Mouse (Mus musculus) monocyte, adult 2 months (primary cell): ENCODE measurements around the gene Esrra.

Source experiments
- DNase-seq, 2 experiments: peaks; one replicate each; pipeline ENCODE4 v3.0.0; 2022; ENCODE audit warnings: low spot score in 2 of 2, low read depth in 1 of 2

The Esrra gene

GRCm38 (mm10) chr19:6921647-6922567 is at the start of gene Esrra:
Esrra (minus strand) TSS chr19:6921813.
- peak; percentile 100 for DNase-seq

GRCm38 (mm10) chr19:6970460-6971085 is 49.0 kb upstream of the Esrra start:
- DNase-seq: no peak

DNA sequence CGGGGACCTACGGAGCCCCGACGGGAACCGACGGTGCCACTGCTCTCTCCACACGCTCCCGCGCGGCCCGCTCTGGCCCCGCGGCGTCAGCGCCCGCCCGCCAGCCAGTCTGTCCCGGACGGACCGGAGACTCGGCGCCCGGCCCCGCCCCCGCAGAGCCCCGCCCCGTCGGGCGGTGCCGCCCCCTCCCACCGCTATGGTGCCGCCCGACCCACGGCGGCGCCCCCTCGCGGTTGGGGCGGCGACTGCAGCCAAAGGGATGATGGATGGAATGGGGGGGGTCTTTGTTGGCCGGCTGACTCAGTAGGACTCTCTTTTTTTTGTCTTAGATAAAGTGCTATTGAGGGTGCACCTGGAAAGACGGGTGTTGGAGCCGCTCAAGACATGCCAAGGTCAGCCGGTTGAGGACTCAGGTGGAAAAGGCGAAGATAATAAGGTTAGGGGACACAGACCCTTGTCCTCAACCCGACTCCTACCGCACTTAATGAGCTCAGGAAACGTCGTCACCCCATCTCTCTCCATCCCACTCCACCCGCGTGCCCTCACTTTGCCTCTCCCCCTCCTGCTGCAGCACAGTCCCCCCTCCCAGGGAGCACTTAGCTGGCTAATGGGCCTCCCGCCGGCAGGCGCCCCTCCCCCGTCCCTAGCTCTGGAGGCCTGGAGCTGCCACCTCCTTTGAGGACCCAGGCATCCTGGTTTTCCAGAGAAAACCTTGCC is 48.2 kb upstream of the Esrra start:
- DNase-seq: peak in 1 of 2 experiments; percentile 57

DNA sequence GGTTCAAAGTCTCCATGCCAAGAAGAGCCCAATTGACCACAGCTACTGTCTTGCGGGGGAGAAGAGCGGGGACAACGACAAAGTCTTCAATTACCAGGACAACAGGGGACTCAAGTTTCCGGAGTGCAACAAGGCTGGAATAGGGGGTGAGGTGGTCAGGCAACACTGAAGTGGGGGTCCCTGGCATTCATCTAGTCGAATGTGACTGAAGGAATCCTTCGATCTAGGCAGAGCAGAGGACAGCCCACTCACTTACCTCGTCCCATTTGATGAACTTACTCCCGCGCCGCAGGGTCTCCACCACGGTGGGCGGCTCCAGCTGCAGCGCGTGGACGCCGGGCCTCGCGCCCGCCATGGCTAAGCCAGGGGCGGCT is 47.7 kb upstream of the Esrra start:
- no peak for DNase-seq

DNA sequence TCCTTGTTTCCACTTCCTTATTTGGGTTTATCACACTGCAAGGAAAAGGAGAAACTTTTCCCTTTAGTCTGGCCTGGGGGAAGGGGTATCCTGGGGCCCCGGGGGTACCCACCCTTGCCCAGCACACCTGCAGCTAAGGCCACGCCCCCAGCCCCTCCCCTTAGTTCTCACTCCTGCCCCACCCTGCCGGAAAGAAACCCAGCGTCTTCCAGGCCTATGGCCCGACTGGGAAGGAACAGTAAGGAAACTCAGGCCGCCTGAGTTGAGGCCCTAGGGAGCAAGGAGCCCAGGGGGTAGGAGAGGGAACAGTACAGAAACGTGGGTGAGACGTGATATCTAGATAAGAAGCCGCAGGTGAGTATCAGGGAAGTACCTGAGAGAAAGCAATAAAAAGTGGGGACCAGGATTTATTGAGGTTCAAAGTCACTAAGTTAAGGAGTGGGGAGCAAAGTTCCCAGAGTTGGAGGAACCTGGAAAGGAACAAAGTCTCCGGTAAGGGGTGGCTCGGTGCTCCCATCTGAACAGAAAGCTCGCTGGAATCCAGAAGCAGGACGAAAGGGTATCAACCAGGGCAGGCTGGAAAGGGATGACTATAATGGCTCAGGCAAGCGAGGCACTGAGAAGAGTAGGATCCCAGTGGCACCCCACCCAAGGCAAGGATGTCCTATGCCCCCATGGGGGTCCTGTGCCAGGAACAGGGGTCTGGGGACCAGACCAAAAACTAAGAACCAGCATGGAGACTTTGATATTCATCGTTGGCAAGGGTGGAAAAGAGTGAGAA is 47.1 kb upstream of the Esrra start:
- DNase-seq: no peak

DNA sequence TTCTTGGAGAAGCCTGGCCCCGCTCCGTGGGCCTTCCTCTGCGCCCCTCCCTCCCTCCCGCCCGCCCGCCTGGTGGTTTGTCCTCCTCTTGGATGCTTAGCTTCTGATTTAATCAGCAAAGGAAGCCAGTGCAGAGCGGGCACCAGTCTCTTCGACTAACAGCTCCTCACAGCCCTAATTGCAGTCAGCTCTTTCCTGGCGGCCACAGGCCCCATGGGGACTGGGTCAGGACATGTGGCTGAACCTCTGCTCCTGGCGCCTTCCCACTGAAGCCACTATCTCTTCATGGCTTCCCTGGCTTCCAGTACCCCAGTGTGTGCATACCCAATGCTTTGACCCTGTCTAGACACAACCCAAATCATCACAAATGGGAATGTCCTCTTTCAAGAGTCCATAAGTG is 34.8 kb upstream of the Esrra start:
- DNase-seq: no peak

DNA sequence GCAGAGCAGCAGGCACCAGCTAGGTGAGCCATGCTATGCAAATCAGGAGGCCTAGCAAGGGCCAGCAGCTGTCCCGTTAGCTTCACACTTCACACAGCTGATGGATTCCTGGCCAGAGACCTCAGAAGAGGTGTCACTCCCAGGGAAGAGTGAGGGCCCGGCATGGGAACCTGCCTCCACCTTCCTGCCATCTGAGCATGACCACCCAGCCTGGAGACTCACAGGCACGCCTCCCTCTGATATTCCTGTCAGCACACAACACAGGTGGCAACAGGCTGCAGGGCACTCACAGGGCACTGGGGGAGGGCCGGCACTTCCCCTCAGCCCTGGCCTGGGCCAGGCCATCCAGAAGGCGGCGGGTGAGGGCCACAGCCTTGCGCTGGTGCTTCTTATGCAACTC is 33.8 kb upstream of the Esrra start:
- DNase-seq: no peak

DNA sequence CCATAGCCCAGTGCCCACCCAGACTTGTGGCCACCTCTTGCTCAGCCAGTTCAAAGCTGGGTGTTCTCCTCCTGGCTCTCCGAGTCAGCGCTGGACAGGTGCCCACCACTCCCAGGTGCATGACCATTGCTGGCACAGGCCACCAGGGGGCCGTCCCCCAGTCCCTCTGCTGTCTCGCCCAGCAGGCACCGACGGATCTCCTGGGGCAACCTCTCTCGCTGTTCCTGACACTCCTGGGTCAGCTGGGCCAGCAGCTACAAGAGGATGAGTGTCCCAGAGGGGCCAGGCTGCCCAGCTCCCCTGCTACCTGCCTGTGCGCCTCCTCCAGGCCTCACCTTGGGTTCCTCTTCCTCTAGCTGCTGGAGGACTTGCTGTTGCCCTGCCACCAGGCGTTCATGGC is 32.4 kb upstream of the Esrra start:
- DNase-seq: no peak

GRCm38 (mm10) chr19:6952712-6953037 is 31.1 kb upstream of the Esrra start:
- DNase-seq: no peak

DNA sequence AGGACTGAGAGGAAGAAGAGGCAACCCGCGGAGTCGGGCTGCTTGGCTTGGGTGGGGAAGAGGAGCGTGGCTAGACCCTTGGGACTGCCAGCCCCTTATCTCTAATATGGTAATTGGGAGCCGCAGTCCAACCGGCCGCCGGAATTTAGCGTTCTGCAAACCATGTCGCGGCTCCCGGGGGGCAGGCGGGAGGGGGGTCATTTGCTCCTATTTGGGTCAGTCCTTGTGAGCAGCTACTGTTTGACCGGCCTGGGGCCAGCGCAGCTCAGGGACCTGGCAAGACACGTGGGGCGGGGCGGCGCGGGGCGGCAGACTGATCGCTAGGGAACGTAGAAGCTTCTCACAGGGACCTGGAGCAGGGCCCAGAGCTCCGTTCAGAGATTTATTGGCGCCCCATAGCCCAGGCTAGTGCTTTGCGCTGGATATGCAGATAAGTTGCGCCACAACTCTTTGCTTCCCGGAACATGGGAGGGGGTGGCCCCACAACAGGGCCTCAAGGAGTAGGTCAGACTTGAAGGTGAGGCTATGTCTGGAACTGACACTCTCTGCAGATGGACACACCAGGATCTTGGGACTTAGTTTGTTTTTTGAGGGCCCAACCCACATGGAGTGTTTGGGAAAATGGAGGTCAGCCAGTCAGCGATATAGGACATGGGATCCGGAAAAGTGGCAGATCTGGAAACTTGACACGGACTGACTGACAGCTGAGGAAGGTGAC is 30.5 kb upstream of the Esrra start:
- no peak for DNase-seq

DNA sequence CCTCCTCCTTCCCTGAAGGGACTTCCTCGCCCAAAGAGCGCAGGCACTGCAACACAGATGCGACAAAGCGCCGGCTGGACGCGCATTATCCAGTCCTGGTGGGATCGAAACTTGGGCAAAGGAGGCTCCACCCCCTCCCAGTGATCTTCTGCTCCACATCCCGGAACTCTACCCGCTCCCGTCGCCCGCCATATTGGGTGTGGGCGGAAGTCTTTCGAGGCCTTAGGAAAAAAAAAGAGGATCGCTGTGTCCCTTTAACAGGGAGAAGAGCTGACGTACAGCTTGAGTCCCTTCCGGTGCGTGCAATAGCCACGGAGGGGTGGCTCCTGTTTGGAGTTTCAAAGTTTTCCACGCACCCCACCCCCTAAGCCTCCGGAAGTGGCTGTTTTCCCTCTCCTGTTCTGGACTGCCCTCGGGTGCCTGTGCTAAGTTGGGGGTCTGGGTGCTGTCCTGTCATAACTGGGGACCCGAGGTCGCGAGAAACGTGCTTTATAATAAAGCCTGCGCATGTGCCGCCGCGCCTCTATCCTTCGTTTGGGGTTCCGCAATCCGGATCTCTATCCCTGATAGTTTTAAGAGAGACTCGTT is 29.9 kb upstream of the Esrra start:
- peak; percentile 75 to 77 for DNase-seq

DNA sequence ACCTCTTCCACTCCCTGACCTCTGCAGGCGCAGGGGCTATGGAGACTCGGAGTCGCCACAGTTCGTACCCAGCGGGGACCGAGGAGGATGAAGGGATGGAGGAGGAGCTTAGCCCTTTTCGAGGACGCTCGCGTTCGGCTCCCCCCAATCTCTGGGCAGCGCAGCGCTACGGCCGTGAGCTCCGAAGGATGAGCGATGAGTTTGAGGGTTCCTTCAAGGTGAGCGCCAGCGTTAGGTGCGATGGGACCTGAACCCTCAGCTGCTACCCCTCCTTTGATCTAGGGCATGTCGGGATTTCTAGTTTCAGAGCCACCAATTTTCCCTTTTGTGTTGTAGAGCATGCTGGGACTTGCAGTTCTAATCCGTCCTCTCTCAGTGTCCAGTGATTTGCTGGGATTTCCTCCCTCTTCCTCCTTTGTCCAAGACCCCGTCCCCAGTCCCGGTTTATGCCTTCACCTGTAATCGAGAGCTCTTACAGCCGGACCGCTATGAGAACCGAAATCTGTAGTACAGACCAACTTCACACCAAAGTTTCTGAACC is 29.1 kb upstream of the Esrra start:
- DNase-seq: no peak

DNA sequence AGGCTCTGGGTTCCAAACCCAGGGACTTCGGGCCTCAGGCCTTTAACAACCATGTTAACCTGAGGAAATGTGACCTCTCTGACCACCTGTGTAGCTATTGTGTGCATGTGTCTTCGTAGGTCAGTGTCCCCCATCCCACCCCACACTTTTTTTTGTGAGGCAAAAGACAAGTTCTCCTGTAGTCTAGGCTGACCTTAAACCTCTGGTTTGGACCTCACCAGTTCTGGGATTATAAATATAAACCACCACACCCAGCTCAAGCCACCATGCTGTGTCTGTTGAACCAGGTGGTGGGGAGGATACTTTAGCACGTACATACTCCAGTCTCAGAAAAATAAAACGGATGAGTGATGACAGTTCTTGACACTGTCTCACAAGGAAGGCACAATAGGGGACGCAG is 28.3 kb upstream of the Esrra start:
- DNase-seq: no peak

- DNase-seq: no peak
These were observed 27.9 kb upstream of the Esrra start for GRCm38 (mm10) chr19:6949532-6949931.

GRCm38 (mm10) chr19:6948186-6948585 is 26.6 kb upstream of the Esrra start:
- DNase-seq: no peak

DNA sequence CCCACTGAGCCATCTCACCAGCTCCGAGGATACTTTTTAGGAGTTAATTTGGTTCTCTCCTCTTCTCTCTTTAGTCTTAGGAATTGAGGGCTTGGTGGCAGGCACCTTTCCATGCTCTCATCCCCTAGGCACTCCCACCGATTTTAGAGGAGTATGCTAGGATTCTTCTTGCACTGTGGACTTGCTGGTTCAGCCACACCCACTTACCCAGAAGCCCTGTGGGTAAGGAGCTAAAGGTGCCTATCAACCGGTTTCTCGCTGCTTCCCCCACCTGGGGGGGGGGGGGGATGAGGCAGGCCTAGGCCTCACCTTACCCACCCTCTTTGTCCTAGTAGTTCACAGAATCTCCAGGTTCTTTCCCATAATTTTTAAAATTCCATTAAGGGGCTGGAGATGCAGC is 26.1 kb upstream of the Esrra start:
- DNase-seq: no peak

DNA sequence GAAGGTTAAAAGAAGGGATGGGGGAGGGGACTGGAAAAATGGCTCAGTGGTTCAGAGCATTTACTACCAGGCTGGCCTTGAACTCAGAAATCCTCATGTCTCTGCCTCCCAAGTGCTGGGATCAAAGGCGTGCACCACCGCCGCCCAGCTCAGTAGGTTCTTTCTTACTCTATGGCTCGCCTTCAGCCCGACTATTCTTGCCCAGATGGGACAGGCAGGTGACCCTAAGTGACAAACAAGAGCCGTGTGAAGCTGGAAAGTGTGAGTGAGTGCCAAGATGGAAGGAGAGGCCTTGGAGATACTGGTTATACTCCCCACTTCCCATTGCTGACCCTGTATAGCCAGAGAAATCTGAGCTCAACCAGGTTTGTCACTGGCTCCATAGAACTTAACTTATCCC is 22.1 kb upstream of the Esrra start:
- no peak for DNase-seq

DNA sequence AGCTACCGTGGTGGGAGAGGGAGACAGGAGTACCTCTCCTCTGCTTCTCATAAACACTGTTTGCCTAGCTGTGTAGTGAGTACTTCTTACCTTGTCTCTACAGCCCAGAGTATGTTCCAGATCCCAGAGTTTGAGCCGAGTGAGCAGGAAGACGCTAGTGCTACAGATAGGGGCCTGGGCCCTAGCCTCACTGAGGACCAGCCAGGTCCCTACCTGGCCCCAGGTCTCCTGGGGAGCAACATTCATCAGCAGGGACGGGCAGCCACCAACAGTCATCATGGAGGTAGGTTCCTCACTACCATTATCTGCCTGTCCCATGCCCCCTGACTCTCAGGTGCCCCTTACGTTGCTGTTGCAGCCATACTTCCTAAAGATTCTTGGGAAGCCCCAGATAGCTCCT is 21.2 kb upstream of the Esrra start:
- no peak for DNase-seq

GRCm38 (mm10) chr19:6942249-6942691 is 20.7 kb upstream of the Esrra start, which contains the start of gene Gpr137:
Gpr137 (minus strand) TSS chr19:6942480.
- DNase-seq: peak; percentile 78 to 87
